Mouse (Mus musculus) embryonic facial prominence, embryonic 15.5 days (tissue): ENCODE measurements around the gene Nudt2. TPM values are rescaled to one million over a fixed set of nuclear protein-coding genes. Genes with fewer than 3 reads are reported as not detected.

Source experiments
- ATAC-seq: fragments of 200-750 bp; cut with Nextera tagmentation; 2 replicates; pipeline ENCODE4 v1.8.0; 2017; ENCODE audit warnings: low read depth, moderate TSS enrichment; ENCODE audit not compliant: insufficient number of reproducible peaks, low FRiP score, low TSS enrichment
- H3K27ac ChIP-seq: fragments of 300-500 bp; sonication (generic); replicated peaks from 2 replicates; pipeline ENCODE4 v1.5.1; 2015; ENCODE audit warnings: mild to moderate bottlenecking, inconsistent platforms
- H3K27me3 ChIP-seq: fragments of 300-500 bp; sonication (generic); 2 replicates; pipeline ENCODE4 v1.6.1; 2015; ENCODE audit warnings: inconsistent platforms
- H3K36me3 ChIP-seq: fragments of 300-500 bp; sonication (generic); 2 replicates; pipeline ENCODE4 v1.6.1; 2015; ENCODE audit warnings: mild to moderate bottlenecking, inconsistent platforms
- H3K4me1 ChIP-seq: fragments of 300-500 bp; sonication (generic); 2 replicates; pipeline ENCODE4 v1.6.1; 2015; ENCODE audit warnings: inconsistent platforms
- H3K4me2 ChIP-seq: fragments of 300-500 bp; sonication (generic); replicated peaks from 2 replicates; pipeline ENCODE4 v1.6.1; 2015; ENCODE audit warnings: mild to moderate bottlenecking, inconsistent platforms
- H3K4me3 ChIP-seq: fragments of 300-500 bp; sonication (generic); replicated peaks from 2 replicates; pipeline ENCODE4 v1.5.1; 2015; ENCODE audit warnings: mild to moderate bottlenecking, inconsistent platforms
- H3K9ac ChIP-seq: fragments of 300-500 bp; sonication (generic); 2 replicates; pipeline ENCODE4 v1.6.1; 2015; ENCODE audit warnings: inconsistent platforms
- H3K9me3 ChIP-seq: fragments of 300-500 bp; sonication (generic); replicated peaks from 2 replicates; pipeline ENCODE4 v1.6.1; 2016; ENCODE audit warnings: inconsistent platforms
- WGBS: fragments of 180-500 bp; shearing (Covaris S2); methylation state at CpG from one replicate; pipeline ENCODE4 v1.1.7; 2015; 5-methylcytosine and 5-hydroxymethylcytosine counted together
- polyA plus RNA-seq: library from polyadenylated mRNA; unstranded; fragments of >200 nt; fragmentation: Nextera tagmentation; extraction: Ambion mirVana; gene quantifications from 2 replicates; pipeline ENCODE4 v1.2.1, GENCODE M21; 2015

The Nudt2 gene
- polyA plus RNA-seq, 1 experiment from 2014 or later: 47.0 TPM

DNA sequence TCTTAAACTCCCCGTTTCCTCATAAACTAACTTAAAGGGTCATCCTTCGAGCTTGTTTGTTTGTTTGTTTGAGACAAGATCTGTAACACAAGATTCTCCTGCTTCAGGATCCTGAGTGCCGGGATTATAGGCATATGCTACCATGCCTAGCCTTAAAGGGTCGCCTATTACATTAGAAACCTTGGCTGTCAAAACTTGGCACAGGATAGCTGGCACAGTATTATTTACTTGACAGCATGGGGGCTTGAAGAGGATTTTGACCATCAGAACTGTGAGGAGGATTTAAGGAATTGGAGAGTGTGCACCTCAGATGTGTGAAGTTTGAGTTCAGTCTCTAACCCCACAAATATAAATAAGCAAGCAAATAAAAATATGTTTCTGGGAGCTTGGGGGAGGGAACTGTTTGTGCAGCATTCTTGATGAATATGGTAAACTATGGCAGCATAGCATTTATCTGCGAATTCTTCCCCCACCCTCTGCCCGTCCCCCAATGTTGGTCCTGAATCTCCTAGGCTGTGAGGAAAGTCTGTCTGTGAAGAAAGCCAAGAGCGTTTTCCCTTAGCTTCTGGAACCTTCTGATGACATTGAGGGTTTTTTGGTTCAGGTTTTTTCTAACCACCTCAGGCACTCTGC is 5.2 kb downstream of the Nudt2 start:
- no peak for ATAC-seq
- Histone ChIP-seq H3K4me1 (peaks cover 18% of the 10 kb centered on the region; the same call in 1 of the 2 replicates), H3K9ac (no peak overlapping the region), H3K36me3 (no peaks in the 10 kb centered on the region), H3K4me3 (no peak overlapping the region), H3K27ac (0 out of 2 replicates have a peak overlapping the region, but pooled peaks have one; percentile 24), H3K9me3 (no peaks in the 10 kb centered on the region), H3K4me2 (no peak overlapping the region), H3K27me3 (no peaks in the 10 kb centered on the region)
- 48% methylated on average over 7 of the region's 7 CpGs for WGBS

DNA sequence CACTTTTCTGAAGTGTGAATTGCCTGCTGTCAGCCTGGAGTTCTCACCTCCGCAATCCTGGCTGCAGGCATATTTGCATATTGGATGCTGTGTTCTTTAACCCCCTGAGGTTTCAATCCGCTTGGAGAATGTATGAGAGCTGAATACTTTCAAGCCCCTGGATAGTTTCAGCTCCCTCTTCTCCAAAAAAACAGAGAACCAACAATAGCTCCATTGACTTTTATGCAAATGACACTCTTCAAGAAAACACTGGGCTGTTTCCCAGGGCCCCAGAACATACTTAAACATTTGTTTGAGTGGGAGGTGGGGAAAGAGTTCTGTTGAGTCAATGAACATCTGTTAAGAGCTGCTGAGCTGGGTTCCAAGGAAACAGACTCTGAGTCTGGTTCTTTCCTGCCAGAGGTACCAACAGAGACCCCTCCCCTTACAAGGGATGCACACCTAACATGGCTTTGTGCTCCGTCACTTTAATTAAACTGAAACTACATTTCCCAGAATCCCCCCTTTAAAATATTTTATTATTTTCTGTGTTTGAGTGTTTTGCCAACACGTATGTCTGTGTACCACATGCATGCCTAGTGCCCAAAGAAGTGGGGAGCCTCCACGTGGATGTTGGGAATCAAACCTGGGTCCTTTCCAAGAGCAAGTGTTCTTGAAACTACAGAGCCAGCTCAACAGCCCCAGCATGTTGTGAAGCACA is 5.9 kb downstream of the Nudt2 start:
- 37% methylated on average over 5 of the region's 5 CpGs for WGBS
- Histone ChIP-seq H3K4me3 (no peak overlapping the region), H3K36me3 (no peaks in the 10 kb centered on the region), H3K9me3 (no peaks in the 10 kb centered on the region), H3K27me3 (no peaks in the 10 kb centered on the region), H3K9ac (no peak overlapping the region), H3K27ac (0 out of 2 replicates have a peak overlapping the region, but pooled peaks have one; percentile 24), H3K4me2 (no peak overlapping the region), H3K4me1 (peaks cover 17% of the 10 kb centered on the region; the same call in 1 of the 2 replicates)
- ATAC-seq: no peak

DNA sequence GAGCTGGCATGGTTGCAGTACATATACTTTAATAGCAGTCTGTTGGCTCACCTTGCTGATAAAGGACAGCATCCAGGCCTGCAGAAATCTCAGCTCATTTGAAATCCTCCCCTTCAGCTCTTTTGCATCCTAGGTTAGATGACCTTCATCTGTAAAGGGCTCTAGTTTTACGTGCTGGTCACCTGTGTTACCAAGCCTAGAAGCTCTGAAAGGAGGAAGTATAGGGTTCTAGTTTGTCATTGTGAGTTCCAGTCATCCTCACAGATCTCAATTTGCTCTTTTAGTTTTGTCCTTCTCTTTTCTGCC is 6.4 kb downstream of the Nudt2 start:
- Histone ChIP-seq H3K4me1 (peaks cover 15% of the 10 kb centered on the region; the same call in 1 of the 2 replicates), H3K9me3 (no peaks in the 10 kb centered on the region), H3K27ac (no peak overlapping the region), H3K4me3 (no peak overlapping the region), H3K27me3 (no peaks in the 10 kb centered on the region), H3K4me2 (no peak overlapping the region), H3K36me3 (no peaks in the 10 kb centered on the region), H3K9ac (no peak overlapping the region)
- 80% methylated on average over 1 of the region's 1 CpGs for WGBS
- ATAC-seq: no peak

DNA sequence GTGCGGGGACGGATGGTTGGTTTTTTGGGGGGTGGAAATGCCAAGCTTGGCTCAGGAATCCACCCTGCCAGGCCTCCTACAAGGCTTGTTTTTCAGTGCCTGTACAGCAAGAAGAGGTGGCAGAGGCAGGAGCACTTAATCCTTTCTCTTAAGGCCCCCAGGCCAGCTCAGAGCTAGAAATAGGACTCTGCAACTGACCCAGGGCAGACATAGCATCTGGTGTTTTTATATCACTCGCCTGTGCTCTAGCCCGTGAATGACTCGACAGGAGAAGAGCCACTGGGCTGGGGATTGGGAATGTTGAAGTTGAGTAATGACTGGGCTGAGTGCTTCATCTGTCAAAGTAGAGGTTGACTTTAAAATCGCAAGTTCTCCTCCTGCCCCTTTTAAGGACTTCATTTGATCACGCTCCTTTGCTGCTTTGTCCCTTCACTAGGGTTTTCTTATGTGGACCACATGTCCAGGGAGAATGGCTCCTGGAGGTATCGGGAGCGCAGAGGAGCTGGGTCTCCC is 12.8 kb downstream of the Nudt2 start:
- no peaks in the 10 kb centered on the region for H3K27me3 ChIP-seq
- no peak overlapping the region for H3K27ac ChIP-seq

DNA sequence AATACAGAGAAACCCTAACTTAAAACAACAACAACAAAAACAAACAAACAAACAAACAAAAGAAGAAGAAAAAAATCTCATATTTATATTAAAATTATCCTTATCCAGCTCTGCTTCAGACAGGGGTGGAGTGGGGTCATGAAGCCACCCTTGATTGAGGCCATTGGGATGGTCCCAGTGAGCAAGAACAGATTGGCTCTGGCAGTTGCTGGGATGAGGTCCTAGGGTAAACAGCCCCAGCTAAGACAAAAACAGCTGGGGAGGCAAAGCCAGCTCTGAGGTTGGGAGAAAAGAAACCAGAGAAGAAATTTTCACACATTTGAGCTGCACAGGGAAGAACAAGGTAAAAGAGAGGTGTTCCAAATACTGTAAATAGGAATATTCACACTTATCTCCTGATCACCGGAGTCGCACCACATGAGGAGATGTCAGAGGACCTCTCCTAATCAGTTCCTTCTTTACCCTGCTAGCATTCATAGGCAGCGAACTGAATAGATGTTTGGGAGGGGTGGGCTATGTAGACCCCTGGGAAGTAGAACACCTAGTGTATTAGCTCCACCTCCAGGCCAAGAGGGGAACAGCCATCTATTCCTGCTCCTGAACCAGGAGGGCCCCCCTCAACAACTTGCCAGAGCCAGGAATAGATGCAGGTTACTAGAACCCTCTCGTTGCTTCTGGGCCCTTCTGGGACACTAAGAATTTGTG is 14.0 kb downstream of the Nudt2 start:
- WGBS: 50% methylated on average over 4 of the region's 4 CpGs
- Histone ChIP-seq H3K4me3 (no peak overlapping the region), H3K4me1 (peaks cover 25% of the 10 kb centered on the region), H3K27me3 (no peaks in the 10 kb centered on the region), H3K4me2 (no peak overlapping the region), H3K9me3 (no peaks in the 10 kb centered on the region), H3K9ac (no peak overlapping the region), H3K27ac (no peak overlapping the region), H3K36me3 (0 out of 2 replicates have a peak, but pooled peaks cover 17% of the 10 kb centered on the region)
- ATAC-seq: no peak

More for the DNA sequence above, 12.8 kb downstream of the Nudt2 start:
- Histone ChIP-seq H3K4me3 (no peak overlapping the region), H3K36me3 (0 out of 2 replicates have a peak, but pooled peaks cover 17% of the 10 kb centered on the region), H3K4me1 (peaks cover 25% of the 10 kb centered on the region), H3K4me2 (no peak overlapping the region), H3K9ac (no peak overlapping the region), H3K9me3 (no peaks in the 10 kb centered on the region)
- no peak for ATAC-seq
- 81% methylated on average over 9 of the region's 9 CpGs for WGBS

DNA sequence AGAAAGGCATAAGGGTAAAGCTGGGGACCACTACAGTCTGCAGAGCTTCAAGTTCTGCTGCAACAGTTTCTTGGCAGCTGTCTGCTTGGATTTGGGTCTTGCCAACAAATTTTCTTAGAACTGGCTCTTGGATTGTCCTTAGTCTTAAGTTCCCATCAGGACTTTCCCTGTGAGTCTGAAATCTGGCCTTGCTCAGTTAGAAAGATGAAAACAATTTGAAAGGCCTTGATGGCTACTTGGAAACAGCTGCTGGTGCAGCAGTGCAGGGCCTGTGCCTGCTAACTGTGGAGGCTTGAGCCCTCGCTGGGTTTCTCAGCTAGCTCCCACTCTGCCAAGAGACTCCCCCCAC is 14.5 kb downstream of the Nudt2 start:
- 0 out of 2 replicates have a peak, but pooled peaks cover 17% of the 10 kb centered on the region for H3K36me3 ChIP-seq
- ATAC-seq: no peak; the same call in 1 of the 2 replicates
- no peaks in the 10 kb centered on the region for H3K27me3 ChIP-seq
- WGBS: 50% methylated on average over 1 of the region's 1 CpGs
- H3K4me1 ChIP-seq: peaks cover 25% of the 10 kb centered on the region
- H3K9ac ChIP-seq: no peak overlapping the region
- no peak overlapping the region for H3K4me2 ChIP-seq
- H3K9me3 ChIP-seq: no peaks in the 10 kb centered on the region
- H3K4me3 ChIP-seq: no peak overlapping the region
- no peak overlapping the region; the same call in 1 of the 2 replicates for H3K27ac ChIP-seq

DNA sequence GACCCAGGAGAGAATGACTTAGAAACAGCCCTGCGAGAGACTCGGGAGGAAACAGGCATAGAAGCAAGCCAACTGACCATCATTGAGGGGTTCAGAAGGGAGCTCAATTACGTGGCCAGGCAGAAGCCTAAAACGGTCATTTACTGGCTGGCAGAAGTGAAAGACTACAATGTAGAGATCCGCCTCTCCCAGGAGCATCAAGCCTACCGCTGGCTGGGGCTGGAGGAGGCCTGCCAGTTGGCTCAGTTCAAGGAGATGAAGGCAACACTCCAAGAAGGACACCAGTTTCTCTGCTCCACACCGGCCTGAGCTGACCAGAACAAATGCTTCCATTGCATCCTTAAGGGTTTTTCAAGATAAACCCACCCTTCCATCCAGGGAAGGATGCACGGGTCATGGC is 15.3 kb downstream of the Nudt2 start:
- WGBS: 70% methylated on average over 8 of the region's 8 CpGs
- no peak overlapping the region for H3K9ac ChIP-seq
- H3K4me2 ChIP-seq: no peak overlapping the region
- peaks cover 25% of the 10 kb centered on the region for H3K4me1 ChIP-seq
- H3K9me3 ChIP-seq: no peaks in the 10 kb centered on the region
- H3K27me3 ChIP-seq: no peaks in the 10 kb centered on the region
- H3K4me3 ChIP-seq: no peak overlapping the region
- H3K36me3 ChIP-seq: 0 out of 2 replicates have a peak, but pooled peaks cover 17% of the 10 kb centered on the region
- no peak for ATAC-seq
- no peak overlapping the region for H3K27ac ChIP-seq

DNA sequence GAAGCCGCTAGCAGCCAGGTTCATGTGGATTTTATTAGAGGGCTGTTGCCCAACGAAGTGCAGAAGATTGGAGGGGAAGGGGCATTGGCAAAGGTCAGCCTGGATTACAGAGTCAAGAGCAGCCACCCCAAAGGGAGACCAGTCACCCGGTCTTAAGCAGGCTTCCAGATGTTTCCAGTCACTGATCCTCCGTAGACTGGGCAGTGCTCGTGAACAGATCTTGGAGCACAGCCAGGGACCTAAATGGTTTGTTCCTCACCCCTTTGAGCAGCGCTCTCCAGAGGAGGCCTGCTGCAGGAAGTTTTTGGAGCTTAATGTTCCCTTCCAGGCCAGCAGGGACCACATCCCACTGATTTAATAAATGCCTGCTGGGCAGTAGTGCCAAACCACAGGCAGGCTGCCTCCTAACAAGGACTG is 16.7 kb downstream of the Nudt2 start:
- Histone ChIP-seq H3K9me3 (no peaks in the 10 kb centered on the region), H3K4me1 (peaks cover 25% of the 10 kb centered on the region), H3K27me3 (no peaks in the 10 kb centered on the region), H3K9ac (no peak overlapping the region), H3K4me2 (no peak overlapping the region), H3K36me3 (0 out of 2 replicates have a peak, but pooled peaks cover 17% of the 10 kb centered on the region), H3K27ac (0 out of 2 replicates have a peak overlapping the region, but pooled peaks have one; percentile 6), H3K4me3 (no peak overlapping the region)
- ATAC-seq: peak; percentile 75
- WGBS: 26% methylated on average over 6 of the region's 6 CpGs

DNA sequence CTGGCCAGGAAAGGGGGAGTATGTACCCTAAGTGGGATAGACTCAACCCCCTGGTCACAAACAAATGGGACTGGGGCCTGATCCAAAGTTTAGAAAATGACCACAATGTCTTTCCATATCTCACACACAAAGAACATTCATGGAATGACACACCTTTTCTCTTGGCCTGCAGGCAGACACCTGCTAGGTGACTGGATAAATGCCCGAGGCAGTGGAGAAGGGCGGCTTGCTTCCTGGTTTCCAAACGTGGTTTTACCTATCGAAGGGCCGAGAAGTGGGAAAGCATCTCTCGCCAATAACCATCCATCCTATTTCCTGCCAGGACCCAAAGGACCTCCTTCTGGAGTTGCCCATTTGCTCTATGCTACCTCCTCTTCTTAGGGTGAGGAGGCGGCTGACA is 28.0 kb downstream of the Nudt2 start:
- Histone ChIP-seq H3K4me3 (no peak overlapping the region), H3K9ac (no peak overlapping the region), H3K9me3 (no peaks in the 10 kb centered on the region), H3K4me2 (no peak overlapping the region), H3K36me3 (no peaks in the 10 kb centered on the region), H3K4me1 (peaks cover 7% of the 10 kb centered on the region), H3K27ac (no peak overlapping the region), H3K27me3 (peaks cover 17% of the 10 kb centered on the region)
- WGBS: 79% methylated on average over 7 of the region's 7 CpGs
- no peak for ATAC-seq

DNA sequence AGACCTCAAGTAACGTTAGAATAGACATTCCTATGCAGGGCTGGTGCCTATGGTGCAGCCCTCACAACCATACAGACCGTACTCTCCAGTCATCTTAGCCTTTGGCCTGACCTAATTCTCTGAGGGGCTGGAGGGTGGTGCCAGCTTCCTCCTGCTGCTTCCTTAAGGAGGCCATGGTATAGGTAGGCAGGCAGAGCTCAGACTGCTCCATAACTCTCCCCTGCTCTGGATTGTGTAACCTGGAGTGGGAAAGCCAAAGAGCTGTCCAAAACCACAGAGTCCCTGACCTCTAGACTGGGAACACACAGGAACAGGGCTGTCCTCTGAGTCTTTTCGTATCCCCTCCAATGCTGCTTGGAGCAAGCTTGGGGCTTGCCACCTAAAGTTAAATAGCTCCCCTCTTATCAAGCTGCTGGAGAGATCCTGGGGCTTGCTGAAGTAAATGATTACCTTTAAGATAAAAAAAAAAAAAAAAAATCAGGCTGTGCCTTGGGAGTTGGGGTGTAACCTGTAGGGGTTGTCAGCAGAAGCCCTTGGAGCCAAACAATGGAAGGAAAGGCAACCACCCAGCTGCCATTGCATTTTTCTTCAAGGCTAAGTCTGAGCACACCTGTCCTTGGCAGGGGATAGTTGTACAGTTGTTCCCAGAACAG is 28.6 kb downstream of the Nudt2 start:
- peaks cover 23% of the 10 kb centered on the region for H3K27me3 ChIP-seq
- H3K9me3 ChIP-seq: no peaks in the 10 kb centered on the region
- 79% methylated on average over 3 of the region's 3 CpGs for WGBS
- no peak overlapping the region for H3K9ac ChIP-seq
- peaks cover 13% of the 10 kb centered on the region for H3K4me1 ChIP-seq
- no peak overlapping the region for H3K4me2 ChIP-seq
- ATAC-seq: no peak
- no peak overlapping the region for H3K27ac ChIP-seq
- H3K36me3 ChIP-seq: no peaks in the 10 kb centered on the region
- no peak overlapping the region for H3K4me3 ChIP-seq

DNA sequence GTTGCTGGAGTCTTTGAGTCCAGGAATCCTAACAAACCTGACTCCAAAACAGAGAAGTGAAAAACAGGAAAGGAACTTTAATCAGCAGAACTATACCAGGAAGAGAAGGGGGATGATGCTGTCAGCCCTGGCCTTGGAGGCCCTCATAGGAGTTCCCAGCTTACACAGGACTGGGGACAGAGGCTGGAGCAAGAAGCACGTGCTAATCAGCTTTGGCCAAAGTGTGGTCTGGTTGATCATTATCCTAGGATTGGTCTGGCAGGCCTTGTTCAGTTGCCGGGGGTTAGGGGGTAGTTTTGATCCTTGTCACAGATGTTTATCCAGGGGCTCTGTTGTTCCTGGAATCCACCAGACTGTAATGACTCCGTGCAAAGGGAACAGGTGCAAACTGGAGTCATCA is 29.4 kb downstream of the Nudt2 start:
- Histone ChIP-seq H3K27me3 (peaks cover 31% of the 10 kb centered on the region), H3K4me1 (peaks cover 21% of the 10 kb centered on the region)

More for the DNA sequence above, 29.4 kb downstream of the Nudt2 start:
- H3K9me3 ChIP-seq: no peaks in the 10 kb centered on the region
- no peak overlapping the region for H3K4me2 ChIP-seq
- no peak overlapping the region for H3K9ac ChIP-seq
- no peak overlapping the region for H3K27ac ChIP-seq
- no peaks in the 10 kb centered on the region for H3K36me3 ChIP-seq
- ATAC-seq: no peak
- no peak overlapping the region for H3K4me3 ChIP-seq
- WGBS: 37% methylated on average over 3 of the region's 3 CpGs
